Mouse (Mus musculus) heart, embryonic 10.5 days (tissue): Measurements from ENCODE around the gene Tdpoz5. TPM values are rescaled to one million over a fixed set of nuclear protein-coding genes. Genes with fewer than 3 reads are reported as not detected.
"Not testable (repeated sequence)": the region's sequence is repeated elsewhere in the genome, so short reads cannot be mapped to it uniquely, and the experiment has no call there.

Experiments used
- DNase-seq: peaks from one replicate; pipeline ENCODE4 v3.0.0-alpha.2; 2017; ENCODE audit warnings: low spot score
- H3K27ac ChIP-seq: fragments of 300-500 bp; sonication (generic); 2 replicates; pipeline ENCODE4 v1.5.1; 2016; ENCODE audit warnings: mild to moderate bottlenecking
- H3K27me3 ChIP-seq: fragments of 300-500 bp; sonication (generic); 2 replicates; pipeline ENCODE4 v1.6.1; 2016; ENCODE audit warnings: mild to moderate bottlenecking; ENCODE audit not compliant: poor library complexity, insufficient read depth, severe bottlenecking
- H3K36me3 ChIP-seq: fragments of 300-500 bp; sonication (generic); 2 replicates; pipeline ENCODE4 v1.6.1; 2016; ENCODE audit warnings: mild to moderate bottlenecking, moderate library complexity
- H3K4me1 ChIP-seq: fragments of 300-500 bp; sonication (generic); 2 replicates; pipeline ENCODE4 v1.6.1; 2016; ENCODE audit warnings: mild to moderate bottlenecking
- H3K4me3 ChIP-seq: fragments of 300-500 bp; sonication (generic); 2 replicates; pipeline ENCODE4 v1.5.1; 2016; ENCODE audit warnings: mild to moderate bottlenecking, moderate library complexity
- H3K9me3 ChIP-seq: fragments of 300-500 bp; sonication (generic); 2 replicates; pipeline ENCODE4 v1.6.1; 2016; ENCODE audit warnings: mild to moderate bottlenecking, moderate library complexity
- WGBS: fragments of 180-500 bp; shearing (Covaris S2); methylation state at CpG from one replicate; pipeline ENCODE4 v1.1.7; 2016; 5-methylcytosine and 5-hydroxymethylcytosine counted together
- polyA plus RNA-seq: library from polyadenylated mRNA; unstranded; fragments of >200 nt; fragmentation: Nextera tagmentation; extraction: Ambion mirVana; gene quantifications from 2 replicates; pipeline ENCODE4 v1.2.1, GENCODE M21; 2016

Gene Tdpoz5
- not detected in 2 replicates for polyA plus RNA-seq

DNA sequence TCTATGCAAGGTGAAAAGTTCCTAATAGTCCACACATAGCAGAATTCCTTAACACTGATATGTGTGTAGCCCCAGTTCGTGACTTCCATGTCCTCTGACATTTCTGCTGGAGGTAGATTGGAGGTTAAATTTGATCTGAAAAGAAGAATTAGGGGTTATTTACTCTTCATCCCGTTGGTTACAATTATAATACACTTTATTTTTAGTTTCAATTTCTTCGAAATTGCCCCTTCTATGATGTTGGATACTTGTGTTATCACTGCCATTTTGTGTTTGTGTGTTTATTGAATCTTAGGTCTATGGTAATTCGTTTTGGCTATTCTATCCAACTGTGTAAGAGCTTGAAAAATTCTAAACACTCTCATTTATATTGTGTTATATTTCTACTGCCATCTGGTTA is at the start of gene Tdpoz5:
Gene Tdpoz5 (minus strand): TSS at position 101 of the 400 bp plus-strand sequence.
- not testable (repeated sequence) for H3K36me3 ChIP-seq, H3K9me3 ChIP-seq, H3K27ac ChIP-seq, DNase-seq, H3K27me3 ChIP-seq, H3K4me1 ChIP-seq, H3K4me3 ChIP-seq
- WGBS, result 62% methylated on average over 3 of the region's 4 CpGs

DNA sequence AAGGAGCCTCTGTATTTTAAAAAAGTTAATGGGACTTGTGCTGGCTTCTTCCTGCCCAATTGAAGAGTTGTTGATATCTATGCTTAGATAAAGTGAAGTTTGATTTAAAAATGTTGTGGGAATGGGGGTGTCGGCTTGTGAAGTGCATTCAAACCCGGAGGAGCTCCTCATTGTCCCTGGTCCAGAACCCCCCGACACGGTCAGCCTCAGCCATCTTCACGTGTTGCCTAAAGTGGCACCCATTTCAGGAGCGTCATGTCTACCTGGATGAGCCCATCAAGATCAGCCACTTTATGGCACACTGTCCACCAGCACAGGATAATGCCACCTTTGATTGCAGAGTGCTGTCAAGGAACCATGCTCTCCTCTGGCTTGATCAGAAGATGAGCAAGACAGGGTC is 7.8 kb upstream of the Tdpoz5 start:
- H3K27me3 ChIP-seq, H3K36me3 ChIP-seq, DNase-seq, H3K27ac ChIP-seq, H3K9me3 ChIP-seq, H3K4me1 ChIP-seq, H3K4me3 ChIP-seq: not testable (repeated sequence)
- whole genome bisulfite sequencing, result 69% methylated on average over 6 of the region's 6 CpGs

DNA sequence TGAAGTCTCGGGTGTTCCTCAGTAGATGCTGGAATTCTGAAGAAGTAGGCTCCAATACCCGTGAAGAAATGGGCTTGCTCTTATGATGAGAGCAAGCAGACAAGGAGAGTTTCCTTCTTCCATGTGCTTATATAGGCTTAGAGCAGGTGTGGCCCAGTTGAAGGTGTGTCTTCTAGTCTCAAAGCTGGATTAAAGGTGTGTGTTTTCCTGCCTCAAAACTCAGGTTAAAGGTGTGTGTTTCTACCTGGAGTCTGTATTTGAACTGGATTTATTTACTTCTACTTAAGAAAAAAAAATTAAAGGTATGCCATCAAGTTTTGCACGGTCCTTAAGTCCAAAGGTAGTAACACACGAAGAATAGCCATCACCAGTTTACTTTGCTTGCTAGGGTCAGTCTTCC is 17.7 kb downstream of the Tdpoz5 start, which contains the start of gene Gm9117:
Gene Gm9117 (minus strand): TSS at position 101 of the 400 bp plus-strand sequence.
- not testable (repeated sequence) for H3K4me1 ChIP-seq, DNase-seq, H3K4me3 ChIP-seq, H3K36me3 ChIP-seq, H3K27me3 ChIP-seq, H3K27ac ChIP-seq, H3K9me3 ChIP-seq
- 75% methylated on average over 4 of the region's 4 CpGs for WGBS

DNA sequence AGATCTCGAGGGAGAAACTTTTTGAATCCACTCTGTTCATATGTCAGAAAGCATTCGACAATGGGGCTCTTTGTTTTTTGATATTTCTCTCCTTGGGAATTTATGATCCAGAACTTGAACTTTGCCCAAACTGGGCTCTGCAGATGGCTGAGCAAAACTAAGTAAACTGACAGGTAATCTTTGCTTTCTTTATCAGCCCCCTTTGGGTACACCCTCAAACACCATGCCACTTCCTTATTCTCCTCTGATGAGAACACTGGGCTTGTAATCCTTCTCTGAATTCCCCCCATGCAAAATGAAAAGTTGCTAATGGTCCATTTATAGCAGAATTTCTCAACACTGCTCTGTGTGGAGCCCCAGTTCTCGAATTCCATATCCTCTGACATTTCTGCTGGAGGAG is 22.7 kb downstream of the Tdpoz5 start:
- not testable (repeated sequence) for H3K27me3 ChIP-seq, DNase-seq, H3K9me3 ChIP-seq, H3K4me1 ChIP-seq, H3K27ac ChIP-seq, H3K36me3 ChIP-seq, H3K4me3 ChIP-seq
- no CpG with 5 or more reads among the region's 3 CpGs for WGBS

Other genes starting within 250 kb of the Tdpoz5 start
- not detected in 2 replicates for gene Gm5773, start 188.3 kb downstream of the Tdpoz5 start, polyA plus RNA-seq
- gene Tdpoz4, start 164.9 kb downstream of the Tdpoz5 start, polyA plus RNA-seq, result not detected in 2 replicates
- not detected in 2 replicates for gene Tdpoz3, start 135.3 kb downstream of the Tdpoz5 start, polyA plus RNA-seq
- not detected in 2 replicates for gene Gm9117, start 17.8 kb downstream of the Tdpoz5 start, polyA plus RNA-seq
- gene Gm9125, start 93.6 kb upstream of the Tdpoz5 start, polyA plus RNA-seq, result not detected in 2 replicates
- not detected in 2 replicates for gene Gm10697, start 111.3 kb upstream of the Tdpoz5 start, polyA plus RNA-seq
- gene Gm10696, start 216.9 kb upstream of the Tdpoz5 start, polyA plus RNA-seq, result not detected in 2 replicates
- not detected in 2 replicates for gene Gm5286, start 235.4 kb upstream of the Tdpoz5 start, polyA plus RNA-seq